Mouse (Mus musculus) liver, embryonic 11.5 days (tissue): Measurements from ENCODE around the gene Olfr735. TPM values are rescaled to one million over a fixed set of nuclear protein-coding genes. Genes with fewer than 3 reads are reported as not detected.

Source experiments
- ATAC-seq: fragments of 200-750 bp; cut with Nextera tagmentation; replicated peaks from 2 replicates; pipeline ENCODE4 v1.8.0; 2017; ENCODE audit warnings: moderate number of reproducible peaks, mild to moderate bottlenecking, moderate TSS enrichment, moderate library complexity; ENCODE audit not compliant: low FRiP score
- DNase-seq: peaks from one replicate; pipeline ENCODE4 v3.0.0-alpha.2; 2017; ENCODE audit warnings: low spot score
- H3K27ac ChIP-seq: fragments of 300-500 bp; sonication (generic); 2 replicates; pipeline ENCODE4 v1.5.1; 2014; ENCODE audit warnings: mild to moderate bottlenecking, low read depth, low read length, control low read depth
- H3K27me3 ChIP-seq: fragments of 300-500 bp; sonication (generic); replicated peaks from 2 replicates; pipeline ENCODE4 v1.6.1; 2014; ENCODE audit warnings: low read length, mixed read lengths; ENCODE audit not compliant: control insufficient read depth, insufficient read depth
- H3K36me3 ChIP-seq: fragments of 300-500 bp; sonication (generic); 2 replicates; pipeline ENCODE4 v1.6.1; 2014; ENCODE audit warnings: mild to moderate bottlenecking, low read length, moderate library complexity, mixed read lengths; ENCODE audit not compliant: control insufficient read depth, insufficient read depth
- H3K4me1 ChIP-seq: fragments of 300-500 bp; sonication (generic); replicated peaks from 2 replicates; pipeline ENCODE4 v1.6.1; 2014; ENCODE audit warnings: low read length, mixed read lengths; ENCODE audit not compliant: control insufficient read depth, insufficient read depth
- H3K4me2 ChIP-seq: fragments of 300-500 bp; sonication (generic); 2 replicates; pipeline ENCODE4 v1.6.1; 2014; ENCODE audit warnings: mild to moderate bottlenecking, control low read depth, moderate library complexity
- H3K4me3 ChIP-seq: fragments of 300-500 bp; sonication (generic); 2 replicates; pipeline ENCODE4 v1.5.1; 2014; ENCODE audit warnings: low read depth, low read length, control low read depth
- H3K9ac ChIP-seq: fragments of 300-500 bp; sonication (generic); 2 replicates; pipeline ENCODE4 v1.6.1; 2014; ENCODE audit warnings: low read depth, low read length, control low read depth
- H3K9me3 ChIP-seq: fragments of 300-500 bp; sonication (generic); 2 replicates; pipeline ENCODE4 v1.6.1; 2016; ENCODE audit warnings: low read length, inconsistent platforms, mixed read lengths; ENCODE audit not compliant: control insufficient read depth
- WGBS: fragments of 180-500 bp; shearing (Covaris S2); extraction: QIAGEN DNeasy Blood & Tissue Kit; methylation state at CpG from one replicate; pipeline ENCODE4 v1.1.7; 2014; 5-methylcytosine and 5-hydroxymethylcytosine counted together
- polyA plus RNA-seq: library from polyadenylated mRNA; unstranded; fragments of >200 nt; fragmentation: Nextera tagmentation; extraction: Ambion mirVana; gene quantifications from 2 replicates; pipeline ENCODE4 v1.2.1, GENCODE M21; 2014

Olfr735 gene
- polyA plus RNA-seq: not detected in 2 replicates

- H3K4me3 ChIP-seq: no peak within 1 kb of the TSS
- no peaks in the 10 kb centered on the region for H3K9me3 ChIP-seq
- H3K9ac ChIP-seq: no peak within 1 kb of the TSS
- no peak within 1 kb of the TSS for H3K4me2 ChIP-seq
- no peaks in the 10 kb centered on the region for H3K4me1 ChIP-seq
- no peaks in the 10 kb centered on the region for H3K36me3 ChIP-seq
- 82% methylated on average over 2 of the region's 2 CpGs for WGBS
- ATAC-seq (no peak), DNase-seq (no peak)
- no peak within 1 kb of the TSS for H3K27ac ChIP-seq
- H3K27me3 ChIP-seq: no peaks in the 10 kb centered on the region
Observed at GRCm38 (mm10) chr14:50348796-50349195, at the start of gene Olfr735. Olfr735 (minus strand) TSS chr14:50348872.

- ATAC-seq (no peak), DNase-seq (no peak)
- Histone ChIP-seq H3K4me3 (no peak within 1 kb of the TSS), H3K4me1 (no peaks in the 10 kb centered on the region), H3K9me3 (no peaks in the 10 kb centered on the region), H3K36me3 (no peaks in the 10 kb centered on the region), H3K27me3 (no peaks in the 10 kb centered on the region), H3K27ac (no peak within 1 kb of the TSS), H3K9ac (no peak within 1 kb of the TSS), H3K4me2 (no peak within 1 kb of the TSS)
- WGBS: 79% methylated on average over 2 of the region's 2 CpGs
Observed at GRCm38 (mm10) chr14:50380863-50381262, 32.2 kb upstream of the Olfr735 start, which contains the start of gene Olfr736. Olfr736 (plus strand) TSS chr14:50381163.

DNA sequence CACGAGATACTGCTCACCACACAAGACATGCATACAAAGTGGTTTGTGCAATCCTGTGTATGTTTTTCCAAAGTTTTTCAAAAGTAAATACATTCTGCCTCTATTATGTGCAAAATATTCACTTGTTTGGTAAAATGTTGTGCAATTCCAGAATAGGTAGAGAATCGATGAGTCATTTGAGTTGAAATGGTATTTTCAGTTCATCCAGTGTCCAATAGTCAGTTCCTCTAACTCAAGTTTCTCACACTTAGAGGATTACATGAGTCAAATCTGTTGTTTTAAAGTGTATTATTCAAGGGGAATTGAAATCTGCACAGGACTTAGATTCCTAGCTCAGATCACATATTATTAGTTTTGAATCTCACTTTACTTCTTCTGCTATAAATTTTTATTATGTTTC, 14.9 kb upstream of the Olfr735 start:
- Histone ChIP-seq H3K4me2 (no peak overlapping the region), H3K36me3 (no peaks in the 10 kb centered on the region), H3K27me3 (no peaks in the 10 kb centered on the region), H3K9ac (no peak overlapping the region), H3K4me1 (no peaks in the 10 kb centered on the region), H3K9me3 (no peaks in the 10 kb centered on the region), H3K4me3 (no peak overlapping the region), H3K27ac (no peak overlapping the region)
- ATAC-seq (no peak), DNase-seq (no peak)
- 80% methylated on average over 2 of the region's 2 CpGs for WGBS

DNA sequence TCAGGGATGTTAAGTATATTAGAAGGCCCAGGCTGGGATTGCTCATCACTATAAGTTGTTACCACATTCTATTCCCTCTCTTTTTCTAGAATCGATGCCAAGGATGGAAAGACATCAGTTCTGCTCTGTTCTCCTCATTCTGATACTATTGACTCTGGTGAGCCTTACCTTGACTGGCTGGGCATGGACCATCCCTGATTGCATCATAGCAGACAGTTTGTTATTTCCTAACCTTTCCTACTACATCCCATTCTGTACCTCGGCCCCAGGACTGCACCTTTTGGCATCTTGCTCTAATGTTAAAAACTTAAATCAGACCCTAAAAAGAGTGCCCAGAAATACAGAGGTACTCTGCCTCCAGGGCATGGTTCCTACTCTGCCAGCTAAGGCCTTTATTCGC, 11.8 kb upstream of the Olfr735 start:
- H3K27me3 ChIP-seq: no peaks in the 10 kb centered on the region
- no peak for DNase-seq
- ATAC-seq: no peak
- 81% methylated on average over 3 of the region's 3 CpGs for WGBS
- no peaks in the 10 kb centered on the region for H3K4me1 ChIP-seq
- no peak overlapping the region for H3K4me2 ChIP-seq
- no peaks in the 10 kb centered on the region for H3K36me3 ChIP-seq
- no peaks in the 10 kb centered on the region for H3K9me3 ChIP-seq
- no peak overlapping the region for H3K4me3 ChIP-seq
- H3K9ac ChIP-seq: no peak overlapping the region
- H3K27ac ChIP-seq: no peak overlapping the region

GRCm38 (mm10) chr14:50357593-50357992, 8.9 kb upstream of the Olfr735 start, which contains the start of gene Tlr11:
Tlr11 (plus strand) TSS chr14:50357914.
- no peak within 1 kb of the TSS for H3K27ac ChIP-seq
- ATAC-seq (no peak), DNase-seq (no peak)
- H3K4me3 ChIP-seq: no peak within 1 kb of the TSS
- no peaks in the 10 kb centered on the region for H3K9me3 ChIP-seq
- H3K36me3 ChIP-seq: no peaks in the 10 kb centered on the region
- no peaks in the 10 kb centered on the region for H3K4me1 ChIP-seq
- no peak within 1 kb of the TSS for H3K9ac ChIP-seq
- 65% methylated on average over 2 of the region's 2 CpGs for WGBS
- H3K4me2 ChIP-seq: no peak within 1 kb of the TSS
- H3K27me3 ChIP-seq: no peaks in the 10 kb centered on the region

- no peak overlapping the region for H3K9ac ChIP-seq
- no peak for DNase-seq
- 65% methylated on average over 2 of the region's 2 CpGs for WGBS
- H3K27me3 ChIP-seq: no peaks in the 10 kb centered on the region
- no peaks in the 10 kb centered on the region for H3K4me1 ChIP-seq
- no peak for ATAC-seq
- H3K4me2 ChIP-seq: no peak overlapping the region
- H3K27ac ChIP-seq: no peak overlapping the region
- H3K36me3 ChIP-seq: no peaks in the 10 kb centered on the region
- no peak overlapping the region for H3K4me3 ChIP-seq
- no peaks in the 10 kb centered on the region for H3K9me3 ChIP-seq
Observed at GRCm38 (mm10) chr14:50356725-50357124, 8.1 kb upstream of the Olfr735 start.

GRCm38 (mm10) chr14:50352438-50352837, 3.8 kb upstream of the Olfr735 start:
- H3K36me3 ChIP-seq: no peaks in the 10 kb centered on the region
- no peak overlapping the region for H3K4me2 ChIP-seq
- no peaks in the 10 kb centered on the region for H3K4me1 ChIP-seq
- H3K9me3 ChIP-seq: no peaks in the 10 kb centered on the region
- no peak for DNase-seq
- H3K4me3 ChIP-seq: no peak overlapping the region
- H3K27me3 ChIP-seq: no peaks in the 10 kb centered on the region
- H3K27ac ChIP-seq: no peak overlapping the region
- H3K9ac ChIP-seq: no peak overlapping the region
- ATAC-seq: peak; percentile 29; the same call in 1 of the 2 replicates
- WGBS: 43% methylated on average over 3 of the region's 3 CpGs

DNA sequence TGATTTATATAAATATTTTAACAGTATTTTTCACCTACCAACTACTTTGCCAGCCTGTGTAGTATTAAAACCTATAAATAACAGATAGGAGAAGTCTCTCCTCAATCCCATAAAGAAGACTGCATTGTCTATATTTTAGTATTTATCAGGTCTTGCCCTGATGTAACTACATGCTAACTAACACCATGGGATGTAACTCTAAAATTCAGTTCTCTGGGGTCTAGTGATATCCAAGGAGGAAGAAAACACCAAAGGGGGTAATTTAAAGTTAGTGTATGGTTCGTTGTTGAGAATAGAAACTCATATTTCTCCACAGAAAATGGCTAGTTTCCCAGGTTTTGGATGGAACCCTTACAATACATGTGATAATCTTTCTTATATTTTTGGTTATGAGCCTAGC, 22.0 kb downstream of the Olfr735 start, which contains the start of gene Olfr734:
TSS of gene Olfr734 (minus strand) at position 101 of the 400 bp plus-strand sequence.
- Histone ChIP-seq H3K9me3 (no peaks in the 10 kb centered on the region), H3K4me2 (no peak within 1 kb of the TSS), H3K27me3 (no peaks in the 10 kb centered on the region), H3K27ac (no peak within 1 kb of the TSS), H3K4me3 (no peak within 1 kb of the TSS), H3K4me1 (no peaks in the 10 kb centered on the region), H3K9ac (no peak within 1 kb of the TSS), H3K36me3 (no peaks in the 10 kb centered on the region)
- DNase-seq (no peak), ATAC-seq (no peak)
- 65% methylated on average over 1 of the region's 1 CpGs for WGBS

- H3K9ac ChIP-seq: no peak within 1 kb of the TSS
- ATAC-seq: no peak
- DNase-seq: no peak
Observed at GRCm38 (mm10) chr14:50301422-50301821, 47.2 kb downstream of the Olfr735 start, which contains the start of gene Olfr733. Olfr733 (minus strand) TSS chr14:50301522.

More at GRCm38 (mm10) chr14:50301422-50301821, 47.2 kb downstream of the Olfr735 start, which contains the start of gene Olfr733:
- no peaks in the 10 kb centered on the region for H3K4me1 ChIP-seq
- no peak within 1 kb of the TSS for H3K27ac ChIP-seq
- no peaks in the 10 kb centered on the region for H3K36me3 ChIP-seq
- no peak within 1 kb of the TSS for H3K4me2 ChIP-seq
- no peaks in the 10 kb centered on the region for H3K27me3 ChIP-seq
- no peak within 1 kb of the TSS for H3K4me3 ChIP-seq
- no peaks in the 10 kb centered on the region for H3K9me3 ChIP-seq
